Mouse (Mus musculus) B cell, adult 2 months (primary cell): ENCODE measurements around the gene Rasgrf1.

Experiments
- DNase-seq, 2 experiments: peaks; one replicate each; pipeline ENCODE4 v3.0.0; 2022

Gene Rasgrf1

DNA sequence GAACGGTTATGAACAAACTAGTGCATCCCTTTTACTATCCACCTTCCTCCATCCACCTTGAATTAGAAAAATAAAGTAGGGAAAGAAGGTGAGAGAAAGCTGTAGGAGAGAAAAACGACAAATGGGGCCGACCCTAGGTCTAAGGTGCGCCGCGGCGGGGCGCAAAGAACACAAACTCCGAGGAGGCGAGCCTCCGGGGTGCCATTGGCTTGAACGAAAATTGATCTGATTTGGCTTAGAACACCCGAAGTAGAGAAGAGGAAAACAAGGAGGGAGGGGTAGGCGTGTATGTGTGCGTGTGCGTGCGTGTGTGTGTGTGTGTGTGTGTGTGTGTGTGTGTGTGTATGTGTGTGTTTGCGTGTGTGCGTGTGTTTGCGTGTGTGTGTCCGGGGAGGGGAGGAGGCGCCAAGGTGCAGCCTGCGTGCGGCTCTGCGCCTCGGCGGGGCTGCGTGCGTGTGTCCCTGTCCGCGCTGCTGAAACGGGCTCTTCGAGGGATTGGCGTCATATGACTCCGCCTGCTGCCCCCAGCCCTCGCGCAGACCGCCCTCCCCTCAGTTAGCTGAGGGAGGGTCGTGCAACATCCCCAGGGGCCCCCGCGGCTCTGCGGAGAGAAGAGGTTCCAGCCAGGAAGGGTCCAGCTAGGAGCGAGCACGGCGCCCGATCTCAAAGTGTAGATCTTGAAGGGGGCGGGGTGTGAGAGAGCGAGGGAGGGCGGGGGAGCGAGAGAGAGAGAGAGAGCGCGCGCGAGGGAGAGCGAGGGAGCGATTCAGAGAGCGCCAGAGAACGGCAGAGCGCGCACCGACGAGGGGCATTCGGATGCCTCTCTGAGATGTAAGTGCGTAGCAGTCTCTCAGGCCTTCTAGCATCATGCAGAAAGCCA, at the start of gene Rasgrf1:
Gene Rasgrf1, plus strand, starts transcription at position 778 of the 880 bp plus-strand sequence.
- DNase-seq: peak; percentile 45 to 48

DNA sequence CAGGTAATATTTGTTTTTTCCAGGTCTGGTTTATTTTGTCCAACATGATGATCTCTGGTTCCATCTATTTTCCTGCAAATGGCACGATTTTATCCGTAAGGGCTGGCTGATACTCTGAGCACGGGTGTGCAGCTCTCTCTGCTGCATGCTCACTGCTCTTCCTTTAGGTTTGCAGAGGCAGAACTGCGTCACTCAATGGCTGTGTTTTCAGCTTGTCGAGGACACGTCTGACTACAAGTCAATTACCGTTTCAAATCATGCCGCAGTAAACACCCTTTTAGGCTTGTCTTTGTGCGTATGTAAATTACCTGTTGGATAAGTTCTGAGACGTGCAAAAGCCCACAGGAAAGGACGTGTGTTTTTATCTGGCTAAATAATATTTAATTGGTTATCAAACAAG, 49.6 kb upstream of the Rasgrf1 start:
- no peak for DNase-seq

GRCm38 (mm10) chr9:89860584-89860983, 49.1 kb upstream of the Rasgrf1 start:
- DNase-seq: no peak

DNA sequence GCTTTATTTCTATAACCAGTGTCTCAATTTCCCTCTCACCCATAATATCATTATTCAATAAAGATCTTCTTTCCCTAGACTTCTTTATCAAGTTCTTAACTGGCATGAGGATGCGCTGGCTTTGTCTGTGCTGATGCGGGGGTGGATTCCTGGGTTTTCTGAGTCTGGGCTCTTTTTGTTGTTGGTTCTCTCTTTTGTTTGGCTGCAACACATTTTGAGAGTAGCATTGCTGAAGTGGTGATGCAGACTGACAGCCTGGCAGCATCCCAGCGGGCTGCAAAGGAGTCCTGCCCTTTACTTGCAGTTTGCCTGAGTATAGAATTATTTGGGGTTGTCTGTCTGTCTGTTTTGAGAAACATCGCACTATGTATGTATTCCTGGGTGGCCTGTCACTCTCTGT, 42.6 kb upstream of the Rasgrf1 start:
- DNase-seq: no peak

GRCm38 (mm10) chr9:89868093-89868729, 41.5 kb upstream of the Rasgrf1 start:
- DNase-seq: no peak

DNA sequence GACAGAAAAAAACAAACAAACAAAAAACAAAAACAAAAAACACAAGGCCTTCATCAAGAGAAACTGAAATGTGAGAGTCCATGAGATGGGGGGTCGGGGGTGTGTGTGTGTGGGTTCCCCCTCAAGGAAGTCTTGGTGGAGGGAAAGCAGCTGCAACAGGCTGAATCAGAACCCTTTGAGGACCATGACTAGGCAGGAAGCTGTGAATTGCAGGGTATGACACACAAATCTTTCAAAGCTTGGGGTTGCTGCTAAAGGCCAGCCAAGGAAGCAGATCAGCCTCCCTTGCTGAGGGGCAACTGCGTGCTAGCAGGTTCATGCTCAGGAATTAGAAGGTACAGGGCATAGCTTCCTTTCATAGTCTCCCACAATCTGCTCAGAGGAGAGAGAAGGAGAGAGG, 40.1 kb upstream of the Rasgrf1 start:
- no peak for DNase-seq

GRCm38 (mm10) chr9:89870531-89871150, 39.1 kb upstream of the Rasgrf1 start:
- DNase-seq: no peak

DNA sequence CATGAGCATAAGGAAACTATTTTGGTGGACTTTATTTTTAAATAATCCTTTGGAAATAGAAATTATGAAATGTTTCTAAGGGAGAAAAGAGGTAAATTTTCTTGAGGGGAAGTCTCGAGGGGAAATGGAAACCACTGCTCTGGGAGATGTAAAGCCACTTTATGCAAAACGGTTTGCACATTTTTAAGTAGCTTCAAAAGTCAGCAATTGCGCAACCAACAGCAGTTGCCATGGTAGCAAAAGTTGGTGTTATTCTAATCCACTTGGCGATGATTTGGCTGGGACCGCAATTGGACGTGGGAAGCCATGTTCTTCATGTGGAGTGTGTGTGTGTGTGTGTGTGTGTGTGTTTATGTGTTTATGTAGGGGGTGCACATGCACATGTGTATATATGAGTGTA, 37.6 kb upstream of the Rasgrf1 start:
- peak; percentile 55 to 60 for DNase-seq

DNA sequence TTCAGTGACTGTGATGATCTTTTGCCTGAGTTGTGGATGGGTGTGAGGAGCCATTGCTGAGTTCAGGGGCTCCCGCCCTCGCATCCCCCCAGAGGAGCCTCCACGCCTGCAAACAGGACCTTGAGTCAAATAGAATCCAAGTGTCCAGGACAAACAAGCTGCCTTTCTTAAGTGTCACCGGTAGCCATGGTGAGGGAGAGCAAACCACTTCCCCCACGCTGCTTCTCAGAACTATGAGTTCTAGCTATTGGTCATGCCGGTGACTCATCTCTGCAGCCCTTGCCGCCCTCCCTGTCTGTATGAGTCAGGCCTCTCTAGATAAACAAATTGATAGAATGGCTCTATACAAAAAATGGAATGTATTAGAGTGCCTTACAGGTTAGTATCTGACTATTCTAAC, 35.3 kb upstream of the Rasgrf1 start:
- DNase-seq: peak in 1 of 2 experiments; percentile 31

- no peak for DNase-seq
Measured at GRCm38 (mm10) chr9:89875551-89875950, 34.2 kb upstream of the Rasgrf1 start.

- peak in 1 of 2 experiments; percentile 21 for DNase-seq
Measured at GRCm38 (mm10) chr9:89878471-89879020, 31.2 kb upstream of the Rasgrf1 start.

DNA sequence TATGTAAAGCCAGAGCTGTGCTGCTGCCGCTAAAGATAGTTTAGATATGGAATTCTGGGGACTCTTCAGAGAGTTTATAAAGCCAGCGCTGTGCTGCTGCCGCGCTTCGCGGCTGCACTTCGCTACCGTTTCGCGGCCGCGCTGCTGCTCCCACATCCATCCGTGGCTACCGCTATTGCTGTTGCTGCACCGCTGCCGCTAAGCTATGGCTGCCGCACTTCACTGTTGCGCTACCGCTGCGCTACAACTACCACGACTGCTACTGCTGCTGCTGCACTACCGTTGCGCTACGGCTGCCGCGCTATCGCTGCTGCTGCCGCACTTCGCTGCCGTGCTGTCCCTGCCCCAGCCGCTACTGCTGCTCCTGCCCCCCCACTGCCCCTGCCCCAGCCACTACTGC, 30.1 kb upstream of the Rasgrf1 start:
- DNase-seq: peak; percentile 34 to 39

DNA sequence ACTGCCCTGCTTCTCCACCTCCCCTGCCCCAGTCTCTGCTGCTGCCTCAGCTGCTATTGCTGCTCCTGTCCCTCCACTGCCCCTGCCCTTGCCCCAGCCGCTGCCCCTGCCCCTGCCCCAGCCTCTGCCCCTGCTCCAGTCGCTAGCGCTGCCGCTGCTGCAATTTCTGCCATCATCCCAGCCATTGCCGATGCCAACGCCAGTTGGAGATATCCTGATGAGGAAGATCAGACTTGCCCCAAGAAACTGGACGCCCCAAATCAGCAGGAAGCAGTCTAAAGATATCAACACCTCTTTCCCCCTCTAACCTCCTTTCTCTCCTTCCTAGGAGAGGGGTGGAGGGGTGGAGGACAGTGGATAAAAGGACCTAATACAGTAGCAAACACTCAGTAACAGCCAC, 28.2 kb upstream of the Rasgrf1 start:
- DNase-seq: no peak

DNA sequence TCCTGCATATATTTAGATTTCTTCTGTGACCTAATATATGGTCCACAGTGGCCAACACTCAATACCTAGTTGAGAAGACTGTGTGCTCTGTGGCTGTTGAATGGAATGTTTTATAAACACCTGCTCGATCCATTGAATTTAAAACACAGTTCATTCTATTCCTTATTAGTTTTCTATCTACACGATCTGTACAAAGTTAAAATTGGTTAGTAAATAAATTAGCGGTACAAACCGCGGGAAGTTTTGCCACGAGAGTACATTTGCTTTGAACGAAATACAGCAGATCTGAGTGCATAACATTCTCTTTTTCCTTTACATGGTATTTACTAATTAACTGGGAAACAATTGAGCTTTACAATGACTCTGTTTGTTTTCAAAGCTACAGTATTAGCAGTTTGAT, 27.1 kb upstream of the Rasgrf1 start:
- no peak for DNase-seq

- no peak for DNase-seq
Measured at GRCm38 (mm10) chr9:89885701-89886218, 23.9 kb upstream of the Rasgrf1 start.

GRCm38 (mm10) chr9:89891534-89892293, 18.0 kb upstream of the Rasgrf1 start:
- DNase-seq: no peak

GRCm38 (mm10) chr9:89892540-89893188, 17.0 kb upstream of the Rasgrf1 start:
- no peak for DNase-seq

GRCm38 (mm10) chr9:89900111-89900824, 9.4 kb upstream of the Rasgrf1 start:
- DNase-seq: no peak

DNA sequence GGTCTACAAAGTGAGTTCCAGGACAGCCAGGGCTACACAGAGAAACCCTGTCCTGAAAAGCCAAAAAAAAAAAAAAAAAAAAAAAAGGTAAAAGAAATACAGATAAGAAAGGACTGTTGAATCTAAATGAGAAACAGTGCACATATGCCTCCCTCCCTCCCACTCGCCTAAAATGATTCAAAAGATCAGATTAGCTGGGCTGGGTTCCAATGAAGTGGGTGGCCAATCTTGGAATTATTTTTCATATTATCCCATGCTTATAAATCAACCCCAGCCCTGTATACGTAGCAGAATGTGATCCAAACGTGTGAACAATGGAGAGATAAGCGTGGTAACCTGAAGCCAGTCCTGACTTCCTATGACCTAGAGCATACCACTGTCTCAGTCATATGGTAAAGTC, 8.5 kb upstream of the Rasgrf1 start:
- DNase-seq: no peak

DNA sequence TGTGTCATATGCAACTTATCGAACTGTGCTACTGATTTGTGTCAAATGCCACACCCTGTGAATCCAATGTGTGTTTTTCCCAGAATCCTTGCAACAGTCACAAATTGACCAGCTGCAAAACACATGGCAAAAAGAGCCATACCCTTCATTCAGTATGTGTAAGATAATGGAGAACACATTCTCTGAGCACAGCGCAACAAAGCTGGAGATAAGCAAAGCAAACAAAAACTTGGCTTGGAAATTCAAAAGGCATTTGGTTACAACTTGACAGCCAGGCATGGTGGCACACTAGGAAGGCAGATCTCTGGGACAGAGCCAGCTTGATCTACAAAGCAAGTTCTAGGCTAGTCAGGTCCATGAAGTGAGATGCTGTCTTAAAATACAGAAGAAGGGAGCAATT, 6.9 kb upstream of the Rasgrf1 start:
- DNase-seq: no peak

GRCm38 (mm10) chr9:89906645-89907044, 3.1 kb upstream of the Rasgrf1 start:
- no peak for DNase-seq
